Comparison of ENCODE assay signal across 17 mouse cellular contexts in genomic region chr15:79135783-79136575, GRCm38 (mm10). TPM values are rescaled to one million over a fixed set of nuclear protein-coding genes. Genes with fewer than 3 reads are reported as not detected.
DNase-seq lines count a peak whose midpoint lies in the region; ATAC-seq and TF ChIP-seq lines count a peak whose summit lies in the region.
"Had no signal": no experiment of that assay in that cellular context is flagged by ENCODE, and none has a peak within 500 bp of the region (broad histone marks: within the 10 kb centered on the region; RNA-seq: fewer than 3 reads in every experiment).

No protein-coding gene starts in this region.

- H3K27ac ChIP-seq in embryonic facial prominence, embryonic 13.5 days, result 0 out of 2 replicates have a peak overlapping the region, but pooled peaks have one; percentile 4
- no peak overlapping the region for H3K27ac ChIP-seq in embryonic facial prominence, embryonic 10.5 days (replicated peaks)
- H3K27ac ChIP-seq in lung, embryonic 16.5 days (ENCODE audit: low read length), result no peak overlapping the region
- no peak overlapping the region for H3K27ac ChIP-seq in kidney, embryonic 14.5 days (ENCODE audit: low read depth, low read length)
- peak overlapping the region; percentile 69 for H3K27ac ChIP-seq in limb, embryonic 13.5 days
- H3K27ac ChIP-seq: liver, embryonic 14.5 days; stomach, embryonic 15.5 days had no signal

- H3K4me3 ChIP-seq in embryonic facial prominence, embryonic 13.5 days, result no peak overlapping the region
- no peak overlapping the region for H3K4me3 ChIP-seq in embryonic facial prominence, embryonic 10.5 days
- H3K4me3 ChIP-seq in lung, embryonic 16.5 days (ENCODE audit: low read length), result no peak overlapping the region
- H3K4me3 ChIP-seq in lung, adult 2 months (replicated peaks; ENCODE audit: extremely low read depth, low read depth, low read length), result no peak overlapping the region
- H3K4me3 ChIP-seq in kidney, embryonic 14.5 days (ENCODE audit: low read length), result no peak overlapping the region
- H3K4me3 ChIP-seq in limb, embryonic 13.5 days, result no peak overlapping the region
- H3K4me3 ChIP-seq: stomach, embryonic 15.5 days had no signal

- ATAC-seq in embryonic facial prominence, embryonic 13.5 days (ENCODE audit: insufficient number of reproducible peaks, insufficient read depth, low FRiP score, low TSS enrichment, low read depth), result no peak
- peak; percentile 46; the same call in 1 of the 2 replicates for ATAC-seq in lung, embryonic 16.5 days (ENCODE audit: low read depth)
- peak; percentile 33; the same call in 1 of the 2 replicates for ATAC-seq in kidney, embryonic 14.5 days (ENCODE audit: low FRiP score, low TSS enrichment)
- peak; percentile 69 for ATAC-seq in limb, embryonic 13.5 days (ENCODE audit: low FRiP score, low read depth)
- ATAC-seq: forebrain, postnatal 0 days had no signal

- H3K9ac ChIP-seq in embryonic facial prominence, embryonic 13.5 days, result no peak overlapping the region; the same call in 1 of the 2 replicates
- no peak overlapping the region for H3K9ac ChIP-seq in lung, embryonic 16.5 days (ENCODE audit: low read length)
- no peak overlapping the region for H3K9ac ChIP-seq in kidney, embryonic 14.5 days (ENCODE audit: low read depth, low read length)
- H3K9ac ChIP-seq in limb, embryonic 13.5 days, result no peak overlapping the region
- H3K9ac ChIP-seq: forebrain, postnatal 0 days; liver, embryonic 14.5 days; stomach, embryonic 15.5 days had no signal

- H3K27me3 ChIP-seq in embryonic facial prominence, embryonic 13.5 days, result no peaks in the 10 kb centered on the region; the same call in 1 of the 2 replicates
- H3K27me3 ChIP-seq in embryonic facial prominence, embryonic 10.5 days (replicated peaks; ENCODE audit: low read depth, poor library complexity, severe bottlenecking), result no peaks in the 10 kb centered on the region
- H3K27me3 ChIP-seq in lung, embryonic 16.5 days (ENCODE audit: control insufficient read depth, insufficient read depth, low read depth, low read length), result no peaks in the 10 kb centered on the region
- no peaks in the 10 kb centered on the region for H3K27me3 ChIP-seq in kidney, embryonic 14.5 days (ENCODE audit: control insufficient read depth, insufficient read depth, low read length)
- H3K27me3 ChIP-seq in limb, embryonic 13.5 days, result peaks cover 5% of the 10 kb centered on the region; the same call in 1 of the 2 replicates
- H3K27me3 ChIP-seq: stomach, embryonic 15.5 days had no signal

- 65% methylated on average over 11 of the region's 11 CpGs for WGBS in embryonic facial prominence, embryonic 13.5 days
- WGBS in embryonic facial prominence, embryonic 10.5 days, result 74% methylated on average over 11 of the region's 11 CpGs
- 62% methylated on average over 11 of the region's 11 CpGs for WGBS in lung, embryonic 16.5 days
- WGBS in lung, adult 2 months, result 66% methylated on average over 11 of the region's 11 CpGs
- WGBS in kidney, embryonic 14.5 days, result 58% methylated on average over 11 of the region's 11 CpGs
- WGBS in limb, embryonic 13.5 days, result 37% methylated on average over 11 of the region's 11 CpGs

- peaks cover 16% of the 10 kb centered on the region for H3K4me1 ChIP-seq in embryonic facial prominence, embryonic 13.5 days
- peaks cover 7% of the 10 kb centered on the region for H3K4me1 ChIP-seq in embryonic facial prominence, embryonic 10.5 days
- H3K4me1 ChIP-seq in lung, embryonic 16.5 days (replicated peaks; ENCODE audit: control insufficient read depth, insufficient read depth, low read length), result peaks cover 12% of the 10 kb centered on the region; the same call in 1 of the 2 replicates
- peaks cover 6% of the 10 kb centered on the region for H3K4me1 ChIP-seq in lung, adult 2 months (ENCODE audit: control insufficient read depth, insufficient read depth, low read length)
- H3K4me1 ChIP-seq in kidney, embryonic 14.5 days (ENCODE audit: control insufficient read depth, insufficient read depth, low read length), result 0 out of 2 replicates have a peak, but pooled peaks cover 2% of the 10 kb centered on the region
- peaks cover 25% of the 10 kb centered on the region for H3K4me1 ChIP-seq in limb, embryonic 13.5 days

- TF ChIP-seq POLR2A in lung, adult 2 months (IDR thresholded peaks at IDR 0.05; ENCODE audit: borderline replicate concordance, extremely low read depth, low read depth, low read length), result no peak

- H3K4me2 ChIP-seq in embryonic facial prominence, embryonic 13.5 days, result no peak overlapping the region
- H3K4me2 ChIP-seq in lung, embryonic 16.5 days (ENCODE audit: low read depth, low read length), result no peak overlapping the region
- no peak overlapping the region for H3K4me2 ChIP-seq in kidney, embryonic 14.5 days (replicated peaks; ENCODE audit: low read depth, low read length)
- no peak overlapping the region for H3K4me2 ChIP-seq in limb, embryonic 13.5 days (replicated peaks)
- H3K4me2 ChIP-seq: stomach, embryonic 15.5 days had no signal

- H3K9me3 ChIP-seq in embryonic facial prominence, embryonic 13.5 days, result no peaks in the 10 kb centered on the region
- H3K9me3 ChIP-seq in embryonic facial prominence, embryonic 10.5 days, result no peaks in the 10 kb centered on the region
- H3K9me3 ChIP-seq in lung, embryonic 16.5 days (ENCODE audit: control insufficient read depth, low read length), result no peaks in the 10 kb centered on the region
- H3K9me3 ChIP-seq in kidney, embryonic 14.5 days (ENCODE audit: control insufficient read depth, low read length), result no peaks in the 10 kb centered on the region
- H3K9me3 ChIP-seq in limb, embryonic 13.5 days, result no peaks in the 10 kb centered on the region
- H3K9me3 ChIP-seq: stomach, embryonic 15.5 days had no signal

- DNase-seq in embryonic facial prominence, embryonic 10.5 days (ENCODE audit: low spot score), result no peak
- no peak for DNase-seq in lung, adult 2 months
- no peak for DNase-seq in urinary bladder, postnatal 25 days (ENCODE audit: low spot score)
- DNase-seq in embryo, embryonic 9.5 days (ENCODE audit: extremely low spot score), result no peak
- DNase-seq: adrenal gland, postnatal 25 days; cerebellum, adult 9-10 months; embryo, embryonic 11 days; forebrain, postnatal 0 days; gastrocnemius, postnatal 10 days; layer of hippocampus, adult 9-11 months; spleen, adult 18-20 months had no signal

- TF ChIP-seq CTCF in lung, adult 2 months (IDR thresholded peaks at IDR 0.05; ENCODE audit: insufficient read depth, low read length), result no peak

- H3K36me3 ChIP-seq in embryonic facial prominence, embryonic 13.5 days, result peaks cover 39% of the 10 kb centered on the region
- peaks cover 34% of the 10 kb centered on the region for H3K36me3 ChIP-seq in embryonic facial prominence, embryonic 10.5 days (replicated peaks)
- peaks cover 7% of the 10 kb centered on the region for H3K36me3 ChIP-seq in lung, embryonic 16.5 days (ENCODE audit: control insufficient read depth, insufficient read depth, low read length)
- H3K36me3 ChIP-seq in kidney, embryonic 14.5 days (ENCODE audit: control insufficient read depth, insufficient read depth, low read length), result peaks cover 23% of the 10 kb centered on the region
- H3K36me3 ChIP-seq in limb, embryonic 13.5 days, result peaks cover 37% of the 10 kb centered on the region

RNA-seq across cellular contexts. Expression of gene Polr2f, which starts 4.8 kb away (rescaled TPM):
- 348 and 353 TPM in 2 replicates for polyA plus RNA-seq in embryonic facial prominence, embryonic 13.5 days (2015; fragmentation: Nextera tagmentation; extraction: Ambion mirVana)
- polyA plus RNA-seq in embryonic facial prominence, embryonic 10.5 days (2016; fragmentation: Nextera tagmentation; extraction: Ambion mirVana), result 414 and 440 TPM in 2 replicates
- 255 and 267 TPM in 2 replicates for polyA plus RNA-seq in lung, embryonic 16.5 days (2015; fragmentation: Nextera tagmentation; extraction: Ambion mirVana)
- 35.2 and 38.9 TPM in 2 replicates for polyA plus RNA-seq in lung, adult 2 months (2012; rRNA removed)
- polyA plus RNA-seq in kidney, embryonic 14.5 days (2014; fragmentation: Nextera tagmentation; extraction: Ambion mirVana), result 352 and 434 TPM in 2 replicates
- 293 and 294 TPM in 2 replicates for polyA plus RNA-seq in limb, embryonic 13.5 days (2015; fragmentation: Nextera tagmentation; extraction: Ambion mirVana)

RNA-seq across cellular contexts. Expression of gene 1700088E04Rik, which starts 5.1 kb away (rescaled TPM):
- polyA plus RNA-seq in embryonic facial prominence, embryonic 13.5 days (2015; fragmentation: Nextera tagmentation; extraction: Ambion mirVana), result 9.7 and 10.2 TPM in 2 replicates
- 8.0 and 8.2 TPM in 2 replicates for polyA plus RNA-seq in embryonic facial prominence, embryonic 10.5 days (2016; fragmentation: Nextera tagmentation; extraction: Ambion mirVana)
- polyA plus RNA-seq in lung, embryonic 16.5 days (2015; fragmentation: Nextera tagmentation; extraction: Ambion mirVana), result 16.3 and 18.3 TPM in 2 replicates
- 20.1 and 20.8 TPM in 2 replicates for polyA plus RNA-seq in lung, adult 2 months (2012; rRNA removed)
- 7.1 and 8.8 TPM in 2 replicates for polyA plus RNA-seq in kidney, embryonic 14.5 days (2014; fragmentation: Nextera tagmentation; extraction: Ambion mirVana)
- 5.6 and 7.5 TPM in 2 replicates for polyA plus RNA-seq in limb, embryonic 13.5 days (2015; fragmentation: Nextera tagmentation; extraction: Ambion mirVana)

RNA-seq across cellular contexts. Expression of gene Micall1, which starts 27.3 kb away (rescaled TPM):
- polyA plus RNA-seq in embryonic facial prominence, embryonic 13.5 days (2015; fragmentation: Nextera tagmentation; extraction: Ambion mirVana), result 12.8 and 13.8 TPM in 2 replicates
- polyA plus RNA-seq in embryonic facial prominence, embryonic 10.5 days (2016; fragmentation: Nextera tagmentation; extraction: Ambion mirVana), result 7.3 and 7.4 TPM in 2 replicates
- 6.9 and 7.8 TPM in 2 replicates for polyA plus RNA-seq in lung, embryonic 16.5 days (2015; fragmentation: Nextera tagmentation; extraction: Ambion mirVana)
- 31.9 and 36.1 TPM in 2 replicates for polyA plus RNA-seq in lung, adult 2 months (2012; rRNA removed)
- polyA plus RNA-seq in kidney, embryonic 14.5 days (2014; fragmentation: Nextera tagmentation; extraction: Ambion mirVana), result 6.5 and 7.2 TPM in 2 replicates
- 8.9 and 10.6 TPM in 2 replicates for polyA plus RNA-seq in limb, embryonic 13.5 days (2015; fragmentation: Nextera tagmentation; extraction: Ambion mirVana)

RNA-seq across cellular contexts. Expression of gene Sox10, which starts 29.1 kb away (rescaled TPM):
- polyA plus RNA-seq in embryonic facial prominence, embryonic 13.5 days (2015; fragmentation: Nextera tagmentation; extraction: Ambion mirVana), result 8.0 and 11.6 TPM in 2 replicates
- polyA plus RNA-seq in embryonic facial prominence, embryonic 10.5 days (2016; fragmentation: Nextera tagmentation; extraction: Ambion mirVana), result 11.4 and 12.9 TPM in 2 replicates
- 0.67 and 0.82 TPM in 2 replicates for polyA plus RNA-seq in lung, embryonic 16.5 days (2015; fragmentation: Nextera tagmentation; extraction: Ambion mirVana)
- 1.4 and 3.6 TPM in 2 replicates for polyA plus RNA-seq in lung, adult 2 months (2012; rRNA removed)
- polyA plus RNA-seq in kidney, embryonic 14.5 days (2014; fragmentation: Nextera tagmentation; extraction: Ambion mirVana), result 0.21 and 0.22 TPM in 2 replicates
- 5.9 and 6.3 TPM in 2 replicates for polyA plus RNA-seq in limb, embryonic 13.5 days (2015; fragmentation: Nextera tagmentation; extraction: Ambion mirVana)

Comparison
In these comparisons a context has a peak if more than half of its experiments do, and no peak if none do; other contexts are left out.
1. H3K27ac ChIP-seq: peak in embryonic facial prominence, embryonic 13.5 days (single experiment) and limb, embryonic 13.5 days (single experiment); none in embryonic facial prominence, embryonic 10.5 days (single experiment), lung, embryonic 16.5 days (single experiment) and kidney, embryonic 14.5 days (single experiment).